Mouse (Mus musculus): ENCODE data around the gene Gm960.

DNA sequence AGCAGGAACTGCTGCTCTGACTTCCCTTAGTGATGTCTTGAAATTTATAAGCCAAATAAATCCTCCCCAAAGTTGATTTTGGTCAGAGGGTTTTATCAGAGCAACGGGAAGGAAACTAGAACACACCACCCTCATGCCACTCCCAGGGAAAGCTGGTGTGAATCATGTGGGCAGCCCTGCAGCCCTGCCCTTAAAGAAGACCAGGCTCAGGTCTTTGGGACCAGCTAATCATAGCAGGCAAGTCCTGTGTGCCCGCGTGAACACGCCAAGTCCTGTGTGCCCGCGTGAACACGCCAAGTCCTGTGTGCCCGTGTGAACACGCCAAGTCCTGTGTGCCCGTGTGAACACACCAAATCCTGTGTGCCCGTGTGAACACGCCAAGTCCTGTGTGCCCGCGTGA lies 18.3 kb upstream of the Gm960 start:
- TF ChIP-seq EP300 (IDR thresholded peaks at IDR 0.05; ENCODE audit: low read depth) (no peak), CTCF (IDR thresholded peaks at IDR 0.05; ENCODE audit: low read depth) (no peak)
